Mouse (Mus musculus): ENCODE results near the gene Birc5. TPM values are rescaled to one million over a fixed set of nuclear protein-coding genes. Genes with fewer than 3 reads are reported as not detected.
"Not testable (repeated sequence)": the region's sequence is repeated elsewhere in the genome, so short reads cannot be mapped to it uniquely, and the experiment has no call there.

Birc5 gene
- 370 and 373 TPM in 2 replicates for polyA plus RNA-seq (2016; fragmentation: Nextera tagmentation; extraction: Ambion mirVana)

DNA sequence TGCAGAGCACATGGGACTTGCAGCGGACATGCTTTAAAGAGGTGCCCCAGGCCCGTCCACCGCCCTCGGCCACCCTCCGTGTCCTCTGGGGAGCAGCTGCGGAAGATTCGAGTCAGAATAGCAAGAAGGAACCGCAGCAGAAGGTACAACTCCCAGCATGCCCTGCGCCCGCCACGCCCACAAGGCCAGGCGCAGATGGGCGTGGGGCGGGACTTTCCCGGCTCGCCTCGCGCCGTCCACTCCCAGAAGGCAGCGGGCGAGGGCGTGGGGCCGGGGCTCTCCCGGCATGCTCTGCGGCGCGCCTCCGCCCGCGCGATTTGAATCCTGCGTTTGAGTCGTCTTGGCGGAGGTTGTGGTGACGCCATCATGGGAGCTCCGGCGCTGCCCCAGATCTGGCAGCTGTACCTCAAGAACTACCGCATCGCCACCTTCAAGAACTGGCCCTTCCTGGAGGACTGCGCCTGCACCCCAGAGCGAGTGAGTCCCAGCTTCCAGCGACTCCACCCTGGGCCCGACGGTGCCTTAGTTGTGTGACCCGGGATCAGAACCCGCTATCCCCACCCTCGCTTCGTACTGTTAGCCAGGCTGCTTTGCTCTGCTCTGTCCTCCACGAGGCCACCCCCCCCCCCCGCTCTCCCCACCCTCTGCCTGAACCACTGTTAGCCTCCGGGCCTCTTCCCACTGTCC, at the start of gene Birc5:
TSS of gene Birc5 (plus strand) at position 267 of the 687 bp plus-strand sequence.
- 1% methylated on average over 51 of the region's 51 CpGs for WGBS (ENCODE audit: insufficient replicate concordance)
- H3K36me3 ChIP-seq, result peaks cover 38% of the 10 kb centered on the region
- ATAC-seq, result peak; percentile 87

DNA sequence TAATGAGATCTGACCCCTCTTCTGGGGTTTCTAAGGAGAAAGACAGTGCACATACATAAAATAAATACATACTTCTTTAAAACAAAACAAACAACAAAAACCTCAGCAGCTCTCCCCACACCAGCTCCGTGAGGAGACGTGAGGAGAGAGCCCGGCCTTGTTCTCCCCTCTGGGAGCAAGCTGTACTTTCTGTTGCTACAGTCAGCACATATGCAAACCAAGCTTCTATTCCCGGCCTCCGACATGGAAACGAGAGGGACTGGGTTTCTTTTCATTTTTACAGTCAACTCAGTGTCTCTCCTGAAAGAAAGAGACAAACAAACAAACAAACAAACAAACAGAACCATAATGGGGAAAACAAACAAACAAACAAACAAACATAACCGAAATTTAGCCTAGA, 49.0 kb upstream of the Birc5 start:
- Histone ChIP-seq H3K4me1 (peaks cover 96% of the 10 kb centered on the region), H3K36me3 (peaks cover 64% of the 10 kb centered on the region), H3K4me3 (peak overlapping the region; percentile 81), H3K9me3 (replicated peaks) (no peaks in the 10 kb centered on the region), H3K27me3 (replicated peaks) (no peaks in the 10 kb centered on the region), H3K27ac (peak overlapping the region; percentile 95), H3K9ac (peak overlapping the region; percentile 91), H3K4me2 (peak overlapping the region; percentile 84)
- no peak for ATAC-seq
- WGBS (ENCODE audit: insufficient replicate concordance), result 86% methylated on average over 7 of the region's 7 CpGs

More for the DNA sequence above, at the start of gene Birc5:
- peak within 1 kb of the TSS; percentile 87 for H3K4me2 ChIP-seq
- no peaks in the 10 kb centered on the region for H3K27me3 ChIP-seq (replicated peaks)
- peak within 1 kb of the TSS; percentile 92 for H3K9ac ChIP-seq
- peak within 1 kb of the TSS; percentile 91 for H3K27ac ChIP-seq
- H3K4me3 ChIP-seq, result peak within 1 kb of the TSS; percentile 87
- H3K4me1 ChIP-seq, result peaks cover 53% of the 10 kb centered on the region
- no peaks in the 10 kb centered on the region for H3K9me3 ChIP-seq (replicated peaks)

DNA sequence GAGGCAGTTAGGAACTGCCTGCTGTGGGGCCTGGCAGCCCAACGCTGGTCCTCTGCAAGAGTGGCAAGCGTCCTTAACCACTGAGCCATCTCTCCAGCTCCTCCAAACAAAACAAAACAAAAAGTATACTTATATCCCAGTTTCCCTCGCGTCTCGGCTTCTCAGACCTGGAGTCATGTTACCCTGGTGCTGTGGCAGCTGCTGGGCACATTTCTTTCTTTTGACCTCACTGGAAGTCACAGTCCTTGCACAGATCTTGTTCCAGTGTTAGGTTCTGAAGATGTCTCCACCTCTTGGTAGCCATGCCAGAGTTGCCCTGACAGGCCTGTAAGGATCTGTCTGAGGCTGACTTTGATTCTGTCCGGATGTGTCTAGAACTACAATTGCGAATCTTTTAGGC, 47.4 kb upstream of the Birc5 start:
- Histone ChIP-seq H3K27ac (peak overlapping the region; percentile 95), H3K36me3 (peaks cover 80% of the 10 kb centered on the region), H3K4me2 (peak overlapping the region; percentile 84), H3K9me3 (replicated peaks) (no peaks in the 10 kb centered on the region), H3K9ac (peak overlapping the region; percentile 91), H3K27me3 (replicated peaks) (no peaks in the 10 kb centered on the region), H3K4me3 (peak overlapping the region; percentile 81), H3K4me1 (peaks cover 87% of the 10 kb centered on the region)
- ATAC-seq, result no peak
- WGBS (ENCODE audit: insufficient replicate concordance), result 88% methylated on average over 7 of the region's 7 CpGs

DNA sequence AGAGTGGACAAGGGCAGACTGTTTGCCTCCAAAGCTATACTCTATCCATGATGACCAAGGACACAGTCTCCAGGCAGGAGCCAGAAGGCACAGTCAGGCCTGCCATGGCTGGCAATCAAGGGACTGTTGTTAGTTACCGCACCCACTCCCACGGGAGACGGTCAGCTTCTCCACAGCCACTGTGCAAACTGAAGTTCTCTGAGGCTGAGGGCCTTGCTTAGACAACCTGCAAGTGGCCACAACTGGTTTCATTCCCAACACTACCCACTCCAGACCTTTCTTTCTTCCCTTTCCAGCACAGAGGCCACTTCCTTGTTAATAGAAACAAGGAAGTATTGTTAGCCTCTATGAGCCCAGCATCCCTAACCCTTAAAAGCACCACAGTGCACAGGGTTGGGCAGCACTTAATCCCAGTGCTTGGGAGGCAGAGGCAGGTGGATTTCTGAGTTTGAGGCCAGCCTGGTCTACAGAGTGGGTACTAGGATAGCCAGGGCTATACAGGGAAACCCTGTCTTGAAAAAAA, 45.8 kb upstream of the Birc5 start:
- Histone ChIP-seq H3K4me2 (peak overlapping the region; percentile 84), H3K27ac (peak overlapping the region; percentile 95), H3K4me1 (peaks cover 83% of the 10 kb centered on the region), H3K4me3 (peak overlapping the region; percentile 81), H3K9ac (peak overlapping the region; percentile 91), H3K27me3 (replicated peaks) (no peaks in the 10 kb centered on the region), H3K9me3 (replicated peaks) (no peaks in the 10 kb centered on the region), H3K36me3 (peaks cover 96% of the 10 kb centered on the region)
- 89% methylated on average over 3 of the region's 3 CpGs for WGBS (ENCODE audit: insufficient replicate concordance)
- no peak for ATAC-seq

DNA sequence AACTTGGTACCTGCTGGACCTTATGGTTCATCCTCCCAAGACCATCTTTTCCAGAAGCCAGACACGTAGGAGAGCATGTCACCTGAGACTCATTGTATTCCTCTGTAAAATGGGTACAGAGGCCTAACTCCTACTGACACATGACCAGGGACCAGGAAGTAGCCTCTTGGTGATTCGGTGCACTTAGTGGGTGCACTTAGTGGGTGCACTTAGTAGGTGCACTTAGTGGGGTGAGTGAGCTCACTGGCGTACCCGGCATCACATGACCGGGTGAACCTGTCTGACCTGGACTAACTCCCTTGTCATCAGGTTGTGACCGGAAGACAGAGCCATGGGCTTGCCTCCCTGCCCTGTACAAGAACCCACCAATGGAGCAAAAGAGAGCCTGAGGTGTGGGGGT, 42.3 kb upstream of the Birc5 start:
- no peak for ATAC-seq
- 94% methylated on average over 6 of the region's 6 CpGs for WGBS (ENCODE audit: insufficient replicate concordance)
- peaks cover 77% of the 10 kb centered on the region for H3K36me3 ChIP-seq

DNA sequence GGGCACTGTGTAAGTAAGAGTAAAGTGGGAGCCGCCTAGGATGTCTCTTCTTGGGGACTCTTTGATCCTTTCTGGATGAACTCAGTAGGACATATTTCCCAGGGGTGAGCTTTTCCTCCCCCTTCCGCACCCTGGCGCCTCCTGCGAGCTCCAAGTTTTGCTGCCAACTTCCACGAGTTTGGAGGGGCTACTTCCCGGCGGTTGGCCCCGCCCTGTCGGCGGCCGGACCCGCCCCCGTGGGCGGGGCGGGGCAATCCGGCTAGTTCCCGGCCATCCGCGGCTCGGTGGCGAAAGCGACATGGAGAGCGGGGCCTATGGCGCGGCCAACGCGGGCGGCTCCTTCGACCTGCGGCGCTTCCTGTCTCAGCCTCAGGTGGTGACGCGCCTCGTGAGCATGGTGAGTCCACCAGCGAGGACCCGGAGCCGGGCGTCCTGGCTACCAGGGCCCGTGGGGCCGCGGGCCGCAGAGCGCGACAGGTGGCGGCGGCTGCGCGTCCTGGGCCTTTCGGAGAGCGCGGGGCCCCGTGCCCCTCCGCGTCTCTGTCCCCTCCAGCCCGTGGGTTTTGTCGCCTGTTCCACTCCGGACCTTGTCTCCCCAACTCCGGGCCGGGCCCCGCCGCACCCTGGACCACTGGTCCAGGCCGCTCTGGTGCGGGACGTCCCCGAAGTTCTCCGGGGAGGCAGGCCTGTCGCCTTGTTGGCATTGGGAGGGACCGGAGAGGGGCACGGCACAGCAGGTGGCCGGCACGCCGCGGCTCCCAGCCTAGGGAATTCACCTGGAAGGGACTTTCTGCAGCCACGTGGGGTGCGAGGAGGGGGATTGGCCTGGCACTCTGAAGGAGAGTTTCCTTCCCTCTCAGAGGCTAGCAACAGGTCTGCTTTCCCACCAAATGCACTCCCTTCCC, 39.4 kb upstream of the Birc5 start, which contains the start of the genes Gm20708 and Syngr2:
TSS of gene Gm20708 (plus strand) at position 262 of the 905 bp plus-strand sequence.
TSS of gene Syngr2 (plus strand) at position 262 of the 905 bp plus-strand sequence.
- H3K4me2 ChIP-seq, result peak within 1 kb of the TSS; percentile 95
- H3K9me3 ChIP-seq (replicated peaks), result no peaks in the 10 kb centered on the region
- peak within 1 kb of the TSS; percentile 94 for H3K9ac ChIP-seq
- H3K27ac ChIP-seq, result peak within 1 kb of the TSS; percentile 90
- H3K4me1 ChIP-seq, result peaks cover 82% of the 10 kb centered on the region
- peak; percentile 73 for ATAC-seq
- peaks cover 77% of the 10 kb centered on the region for H3K36me3 ChIP-seq
- no peaks in the 10 kb centered on the region for H3K27me3 ChIP-seq (replicated peaks)
- peak within 1 kb of the TSS; percentile 85 for H3K4me3 ChIP-seq
- WGBS (ENCODE audit: insufficient replicate concordance), result under 1% methylated on average over 57 of the region's 75 CpGs

More for the DNA sequence above, 42.3 kb upstream of the Birc5 start:
- Histone ChIP-seq H3K4me2 (no peak overlapping the region), H3K9ac (no peak overlapping the region), H3K27me3 (replicated peaks) (no peaks in the 10 kb centered on the region), H3K27ac (no peak overlapping the region), H3K4me1 (peaks cover 80% of the 10 kb centered on the region), H3K4me3 (no peak overlapping the region), H3K9me3 (replicated peaks) (no peaks in the 10 kb centered on the region)

DNA sequence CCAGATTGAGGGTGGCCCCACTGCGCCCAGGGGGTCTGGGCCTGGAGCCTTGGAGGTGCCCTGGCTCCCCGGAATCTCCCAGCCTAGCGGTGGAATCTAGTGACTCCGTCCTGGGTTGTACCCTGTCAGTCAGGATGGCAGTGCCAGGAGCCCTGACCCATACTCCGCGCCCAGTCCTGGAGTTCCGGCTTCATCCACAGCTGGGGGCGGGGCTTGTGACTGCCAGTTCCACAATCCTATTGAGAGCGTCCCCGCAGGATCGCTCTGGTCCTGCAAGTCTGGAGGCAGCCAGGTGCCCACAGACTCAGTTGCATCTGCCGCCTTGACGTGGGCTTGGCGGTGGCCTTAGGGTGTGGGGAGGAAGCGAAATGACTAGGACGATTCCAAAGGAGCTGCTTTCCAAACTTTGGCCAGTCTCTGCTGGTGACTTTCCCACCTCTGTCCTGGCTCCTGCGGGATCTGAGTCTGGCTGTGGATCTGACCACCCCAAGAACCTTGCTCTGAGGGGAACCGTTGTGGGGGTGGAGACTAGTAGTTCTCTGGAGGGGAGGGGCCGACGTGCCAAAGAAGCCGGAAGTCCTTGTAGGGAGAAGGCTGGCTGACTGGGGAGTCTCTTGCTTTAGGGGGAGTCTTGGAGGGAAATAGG, 38.5 kb upstream of the Birc5 start:
- peak; percentile 74 for ATAC-seq
- H3K27ac ChIP-seq, result peak overlapping the region; percentile 90
- H3K27me3 ChIP-seq (replicated peaks), result no peaks in the 10 kb centered on the region
- H3K4me1 ChIP-seq, result peaks cover 85% of the 10 kb centered on the region
- H3K4me3 ChIP-seq, result peak overlapping the region; percentile 85
- H3K36me3 ChIP-seq, result peaks cover 77% of the 10 kb centered on the region
- no peaks in the 10 kb centered on the region for H3K9me3 ChIP-seq (replicated peaks)
- peak overlapping the region; percentile 94 for H3K9ac ChIP-seq
- WGBS (ENCODE audit: insufficient replicate concordance), result 1% methylated on average over 21 of the region's 21 CpGs
- H3K4me2 ChIP-seq, result peak overlapping the region; percentile 95

DNA sequence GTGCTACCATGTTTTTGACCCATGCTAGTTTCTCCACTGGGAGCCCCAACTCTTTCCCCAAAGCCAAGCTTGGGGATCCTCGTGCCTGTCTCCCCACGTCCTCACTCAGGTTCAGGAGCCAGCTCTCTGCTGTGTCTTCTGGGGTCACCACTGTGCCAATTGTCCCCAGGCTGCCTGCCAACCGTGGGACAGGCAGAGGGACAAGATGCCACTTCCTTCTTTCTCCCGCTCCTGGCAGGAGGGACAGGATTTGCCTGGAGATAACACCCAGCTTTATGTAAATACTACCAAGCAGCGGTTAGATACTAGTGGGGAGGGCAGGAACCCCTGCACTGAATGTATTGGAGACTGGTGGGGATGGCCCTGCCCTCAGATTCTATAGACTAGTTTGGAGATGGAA, 35.2 kb upstream of the Birc5 start:
- Histone ChIP-seq H3K4me1 (peaks cover 88% of the 10 kb centered on the region), H3K9ac (peak overlapping the region; percentile 23; the same call in 1 of the 2 replicates), H3K27ac (peak overlapping the region; percentile 63), H3K4me2 (no peak overlapping the region), H3K4me3 (no peak overlapping the region), H3K9me3 (replicated peaks) (no peaks in the 10 kb centered on the region), H3K36me3 (peaks cover 78% of the 10 kb centered on the region), H3K27me3 (replicated peaks) (no peaks in the 10 kb centered on the region)
- 57% methylated on average over 5 of the region's 5 CpGs for WGBS (ENCODE audit: insufficient replicate concordance)
- no peak for ATAC-seq

DNA sequence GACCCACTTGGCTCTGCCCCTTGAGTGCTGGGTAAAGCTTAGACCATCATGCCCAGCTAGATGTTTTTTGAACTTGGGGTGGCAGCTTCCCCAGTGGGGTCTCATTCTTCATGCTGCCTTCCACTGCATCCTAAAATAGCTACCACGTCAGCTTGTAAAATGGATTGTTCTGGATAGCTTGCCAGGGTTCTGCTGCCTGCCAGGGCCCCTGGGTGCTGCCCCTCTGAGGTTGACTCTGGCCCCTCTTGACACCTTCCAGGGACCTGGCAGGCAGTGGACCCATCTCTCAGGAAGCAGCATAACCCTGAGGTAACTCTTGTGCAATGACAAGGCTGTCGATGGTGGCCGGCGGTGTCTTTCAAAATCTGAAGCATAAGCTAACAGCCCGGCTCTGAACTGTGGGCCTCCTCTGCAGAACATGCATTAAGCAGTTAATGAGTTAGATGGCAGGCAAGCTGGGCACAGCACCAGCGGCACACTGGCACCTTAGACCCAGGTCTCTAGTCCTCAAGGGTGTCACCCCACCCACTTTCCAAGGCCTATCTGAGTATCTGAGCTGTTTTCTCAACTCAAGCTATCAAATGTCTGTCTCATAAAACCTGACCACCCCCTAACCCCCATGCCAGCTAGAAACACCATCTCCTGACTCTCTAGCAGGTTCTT, 34.2 kb upstream of the Birc5 start:
- H3K4me1 ChIP-seq, result peaks cover 91% of the 10 kb centered on the region
- no peak overlapping the region for H3K4me3 ChIP-seq
- peak overlapping the region; percentile 63 for H3K27ac ChIP-seq
- no peak overlapping the region for H3K4me2 ChIP-seq
- WGBS (ENCODE audit: insufficient replicate concordance), result 76% methylated on average over 6 of the region's 6 CpGs
- no peak for ATAC-seq
- H3K9ac ChIP-seq, result no peak overlapping the region
- H3K9me3 ChIP-seq (replicated peaks), result no peaks in the 10 kb centered on the region
- no peaks in the 10 kb centered on the region for H3K27me3 ChIP-seq (replicated peaks)
- peaks cover 87% of the 10 kb centered on the region for H3K36me3 ChIP-seq

DNA sequence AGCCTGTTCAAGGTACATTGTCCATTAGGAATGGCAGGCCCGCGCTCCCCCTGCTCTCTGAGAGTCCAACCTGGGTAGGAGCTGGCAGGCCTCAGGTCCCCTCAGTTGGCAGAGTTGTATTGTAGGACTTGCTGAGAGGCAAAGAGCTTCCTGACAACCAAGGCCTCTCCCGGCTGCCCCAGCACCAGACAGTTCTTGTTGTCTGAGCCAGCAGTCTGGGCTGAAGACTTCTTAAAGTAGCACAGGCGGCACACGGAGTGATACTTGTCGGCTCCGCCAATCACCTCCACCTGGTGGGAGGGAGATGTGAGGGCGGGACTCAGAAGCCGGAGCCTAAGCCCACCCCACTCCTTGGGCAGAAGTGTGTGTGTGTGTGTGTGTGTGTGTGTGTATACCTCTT, 33.2 kb upstream of the Birc5 start:
- not testable (repeated sequence) for H3K4me2 ChIP-seq; H3K27me3 ChIP-seq (replicated peaks); H3K4me3 ChIP-seq; H3K9me3 ChIP-seq (replicated peaks); H3K9ac ChIP-seq; ATAC-seq
- H3K27ac ChIP-seq, result peak overlapping the region; percentile 49
- peaks cover 81% of the 10 kb centered on the region for H3K4me1 ChIP-seq
- 85% methylated on average over 9 of the region's 9 CpGs for WGBS (ENCODE audit: insufficient replicate concordance)
- H3K36me3 ChIP-seq, result peaks cover 97% of the 10 kb centered on the region

DNA sequence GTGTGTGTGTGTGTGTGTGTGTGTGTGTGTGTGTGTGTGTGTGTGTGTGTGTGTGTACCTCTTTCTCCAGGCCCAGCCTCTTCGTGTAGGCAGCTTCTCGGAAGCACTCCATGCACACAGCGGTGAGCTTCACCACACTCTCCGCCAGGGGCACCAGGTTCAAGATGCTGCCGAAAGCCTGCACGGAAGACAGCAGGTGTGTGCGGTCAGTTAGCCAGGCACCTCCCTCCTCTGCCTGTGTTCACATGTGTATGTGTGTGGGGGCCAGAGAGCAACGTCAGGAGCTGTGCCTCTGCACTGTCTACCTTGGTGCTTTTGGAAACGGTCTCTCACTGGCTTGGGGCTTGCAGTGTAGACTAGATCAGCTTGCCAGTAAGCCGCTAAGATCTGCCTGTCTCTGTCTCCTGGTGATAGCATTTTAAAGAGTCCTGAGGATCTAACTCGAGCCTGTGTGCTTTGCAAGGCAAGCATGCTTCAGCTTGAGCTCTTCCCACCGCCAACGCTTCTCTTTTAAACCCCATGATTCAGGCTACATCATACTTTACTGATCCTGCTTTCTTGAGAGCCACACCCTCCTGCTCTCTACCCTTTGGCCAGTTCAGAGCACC, 32.6 kb upstream of the Birc5 start:
- peak overlapping the region; percentile 63 for H3K27ac ChIP-seq
- peaks cover 100% of the 10 kb centered on the region for H3K36me3 ChIP-seq
- no peak overlapping the region for H3K9ac ChIP-seq
- H3K4me2 ChIP-seq, result no peak overlapping the region
- ATAC-seq, result no peak
- H3K9me3 ChIP-seq (replicated peaks), result no peaks in the 10 kb centered on the region
- H3K4me3 ChIP-seq, result no peak overlapping the region
- no peaks in the 10 kb centered on the region for H3K27me3 ChIP-seq (replicated peaks)
- WGBS (ENCODE audit: insufficient replicate concordance), result 80% methylated on average over 13 of the region's 13 CpGs
- peaks cover 76% of the 10 kb centered on the region for H3K4me1 ChIP-seq
